Mouse (Mus musculus): ENCODE data around the gene Ypel2.
A peak's percentile ranks its signal among the peaks of the same experiment; 100 is the strongest.

Ypel2 gene

DNA sequence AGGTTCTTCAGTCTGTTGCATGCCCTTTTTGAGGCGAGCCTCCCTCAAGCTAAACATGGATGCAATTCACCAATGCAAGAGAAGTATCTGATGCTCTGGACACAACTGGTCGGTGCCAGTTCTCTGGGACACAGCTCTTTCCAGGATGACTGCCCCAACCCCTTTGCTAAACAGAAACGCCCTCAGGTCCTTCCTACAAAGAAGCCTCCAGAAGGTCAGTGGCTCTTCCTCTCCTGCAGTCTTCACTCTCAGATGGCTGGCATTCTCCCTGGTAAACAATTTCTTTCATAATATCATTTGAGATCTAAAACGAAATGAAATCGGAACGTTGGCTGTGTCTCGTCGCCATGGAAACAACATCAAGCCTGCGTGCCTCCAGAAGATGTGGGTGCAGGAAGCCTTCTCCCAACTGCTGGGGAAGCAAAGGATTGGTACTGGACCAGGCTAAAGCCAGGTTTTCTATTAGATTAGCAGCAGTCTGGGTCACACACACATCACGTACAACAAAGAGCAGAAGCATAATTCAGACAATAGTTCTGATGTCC is 62.8 kb downstream of the Ypel2 start:
- no peak for DNase-seq (ENCODE audit: low read depth)

DNA sequence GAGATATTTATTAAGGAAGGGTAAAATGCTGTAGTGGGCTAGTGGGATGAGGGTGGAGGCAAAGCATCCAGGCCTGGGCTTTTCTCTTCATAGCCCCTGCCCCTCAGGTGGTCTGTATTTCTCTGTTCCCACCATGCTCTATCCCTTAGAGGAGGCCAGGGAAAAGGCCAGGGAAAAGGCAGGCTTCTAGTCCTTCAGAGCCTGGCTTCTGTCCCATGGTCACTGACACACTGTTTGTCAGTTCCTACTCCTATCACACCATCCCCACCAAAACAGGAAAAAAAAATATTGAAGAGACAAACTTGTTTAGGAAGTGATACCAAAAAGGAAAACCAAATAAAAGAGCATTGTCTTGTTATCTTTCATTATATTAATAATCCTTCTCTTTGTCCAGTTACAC is 63.5 kb downstream of the Ypel2 start:
- DNase-seq (ENCODE audit: low read depth): no peak

DNA sequence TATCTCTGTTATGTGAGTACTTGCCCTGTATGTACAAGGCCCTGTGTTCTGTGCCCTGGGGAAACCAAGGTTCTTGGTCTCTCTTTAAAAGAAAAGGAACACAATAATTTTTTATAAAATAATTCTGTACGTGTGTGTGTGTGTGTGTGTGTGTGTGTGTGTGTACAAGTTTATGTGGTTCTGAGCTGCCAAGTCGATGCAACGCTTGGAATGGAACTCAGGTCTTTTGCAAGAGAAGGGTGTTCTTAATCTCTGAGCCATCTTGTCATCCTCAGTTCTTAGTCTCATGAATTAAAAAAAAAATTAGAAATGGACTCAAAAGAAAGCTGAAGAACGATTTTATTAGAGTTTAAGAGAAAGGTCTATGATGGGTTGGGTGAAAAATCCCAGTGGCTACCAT is 64.0 kb downstream of the Ypel2 start:
- DNase-seq (ENCODE audit: low read depth): no peak

DNA sequence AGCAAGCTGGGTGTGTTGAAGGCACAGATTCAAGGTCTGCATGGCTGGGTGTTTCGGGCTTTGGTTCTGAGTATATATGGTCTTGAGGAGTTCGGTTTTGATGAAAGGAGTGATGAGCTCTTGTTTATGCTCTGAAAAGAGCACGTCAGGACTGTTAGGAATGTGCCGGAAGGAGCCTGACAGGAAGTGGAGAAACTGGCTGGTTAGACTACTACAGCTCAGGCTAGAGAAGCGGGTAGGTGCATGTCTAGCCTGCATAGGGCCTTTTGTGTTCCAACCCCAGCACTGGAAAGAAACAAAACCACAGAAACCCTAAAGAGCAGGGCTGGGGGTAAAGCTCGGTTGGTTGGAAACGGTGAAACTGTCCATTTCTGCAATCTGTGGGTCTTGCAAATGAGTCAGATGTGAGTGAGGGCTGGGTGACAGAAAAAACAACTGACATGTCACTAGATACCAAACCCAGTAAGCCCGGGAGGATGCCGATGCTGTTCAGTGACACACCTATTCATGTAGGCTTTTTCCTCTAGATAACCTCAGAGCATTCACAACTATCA is 68.3 kb downstream of the Ypel2 start:
- DNase-seq (ENCODE audit: low read depth): no peak

DNA sequence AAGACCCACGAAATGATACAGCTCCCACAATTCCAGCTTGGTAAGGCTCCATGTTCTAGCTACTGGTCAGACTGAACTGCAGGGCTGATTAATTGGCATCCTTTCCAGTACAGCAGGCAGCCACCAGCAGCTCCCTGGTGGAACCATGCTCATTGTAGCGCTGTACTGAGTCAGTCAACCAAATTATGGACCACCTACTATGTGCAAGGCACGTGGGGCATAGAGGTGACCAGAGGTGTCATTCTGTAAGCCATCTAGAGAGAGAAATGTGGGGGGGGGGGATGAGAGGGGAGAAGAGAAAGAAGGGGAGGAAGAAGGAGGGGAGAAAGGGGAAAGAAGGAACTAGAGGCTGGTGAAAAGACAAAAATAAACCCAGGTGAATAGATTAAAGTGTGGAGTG is 68.9 kb downstream of the Ypel2 start:
- DNase-seq (ENCODE audit: low read depth): no peak

DNA sequence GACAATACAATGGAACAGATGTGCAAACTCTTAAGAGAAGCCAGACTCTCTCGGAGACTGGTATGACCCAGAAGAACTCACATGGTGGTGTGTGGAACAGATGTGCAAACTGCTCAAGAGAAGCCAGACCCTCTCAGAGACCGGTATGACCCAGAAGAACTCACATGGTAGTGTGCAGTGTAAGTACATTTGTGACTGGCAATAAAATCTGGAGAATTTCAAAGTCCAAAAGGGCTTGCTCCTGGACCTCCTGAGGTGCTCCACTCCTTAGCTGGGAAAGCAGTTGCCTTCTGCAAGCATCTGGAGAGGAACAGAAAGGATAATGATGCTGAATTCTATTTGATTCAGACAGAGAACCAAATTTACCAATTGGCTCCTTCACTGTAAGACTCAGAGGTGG is 69.9 kb downstream of the Ypel2 start:
- no peak for DNase-seq (ENCODE audit: low read depth)

DNA sequence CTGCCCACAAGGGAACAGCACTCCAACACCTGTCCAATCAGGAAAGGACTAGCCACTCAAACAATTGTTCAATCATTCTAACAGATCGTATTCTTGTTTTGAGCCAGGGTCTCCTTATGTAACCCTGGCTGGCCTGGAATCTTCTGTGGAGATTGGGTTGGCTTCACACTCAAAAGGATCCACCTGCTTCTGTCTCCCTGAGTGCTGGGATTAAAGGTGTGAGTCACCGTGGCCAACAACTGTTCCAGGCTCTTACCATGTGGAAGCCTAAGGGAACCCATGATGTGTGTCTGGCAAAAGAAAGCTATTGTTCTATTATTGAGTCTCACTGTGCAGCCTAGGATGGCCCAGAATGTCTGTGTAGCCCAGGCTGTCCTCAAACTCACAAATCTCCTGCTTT is 71.5 kb downstream of the Ypel2 start:
- DNase-seq (ENCODE audit: low read depth): no peak

DNA sequence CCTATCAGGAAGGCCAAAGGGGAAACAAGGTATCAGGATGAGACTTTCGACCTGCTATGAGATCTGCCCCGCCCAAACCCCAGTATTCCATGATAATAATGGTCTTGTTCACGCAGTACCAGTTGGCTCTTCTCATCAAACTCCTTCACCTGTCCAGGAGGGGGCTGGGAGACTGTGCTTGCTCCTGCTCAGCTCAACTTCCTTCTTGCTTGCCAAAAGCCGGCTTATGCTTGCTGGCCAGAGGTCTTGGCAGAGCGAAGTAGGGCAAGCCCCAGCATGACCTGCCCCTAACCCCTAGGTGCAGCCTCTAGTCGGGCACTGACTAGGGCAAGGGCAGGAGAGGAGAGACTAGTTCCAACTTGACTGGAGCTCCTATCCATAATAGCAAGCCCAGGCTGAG is 72.2 kb downstream of the Ypel2 start:
- DNase-seq (ENCODE audit: low read depth): no peak

DNA sequence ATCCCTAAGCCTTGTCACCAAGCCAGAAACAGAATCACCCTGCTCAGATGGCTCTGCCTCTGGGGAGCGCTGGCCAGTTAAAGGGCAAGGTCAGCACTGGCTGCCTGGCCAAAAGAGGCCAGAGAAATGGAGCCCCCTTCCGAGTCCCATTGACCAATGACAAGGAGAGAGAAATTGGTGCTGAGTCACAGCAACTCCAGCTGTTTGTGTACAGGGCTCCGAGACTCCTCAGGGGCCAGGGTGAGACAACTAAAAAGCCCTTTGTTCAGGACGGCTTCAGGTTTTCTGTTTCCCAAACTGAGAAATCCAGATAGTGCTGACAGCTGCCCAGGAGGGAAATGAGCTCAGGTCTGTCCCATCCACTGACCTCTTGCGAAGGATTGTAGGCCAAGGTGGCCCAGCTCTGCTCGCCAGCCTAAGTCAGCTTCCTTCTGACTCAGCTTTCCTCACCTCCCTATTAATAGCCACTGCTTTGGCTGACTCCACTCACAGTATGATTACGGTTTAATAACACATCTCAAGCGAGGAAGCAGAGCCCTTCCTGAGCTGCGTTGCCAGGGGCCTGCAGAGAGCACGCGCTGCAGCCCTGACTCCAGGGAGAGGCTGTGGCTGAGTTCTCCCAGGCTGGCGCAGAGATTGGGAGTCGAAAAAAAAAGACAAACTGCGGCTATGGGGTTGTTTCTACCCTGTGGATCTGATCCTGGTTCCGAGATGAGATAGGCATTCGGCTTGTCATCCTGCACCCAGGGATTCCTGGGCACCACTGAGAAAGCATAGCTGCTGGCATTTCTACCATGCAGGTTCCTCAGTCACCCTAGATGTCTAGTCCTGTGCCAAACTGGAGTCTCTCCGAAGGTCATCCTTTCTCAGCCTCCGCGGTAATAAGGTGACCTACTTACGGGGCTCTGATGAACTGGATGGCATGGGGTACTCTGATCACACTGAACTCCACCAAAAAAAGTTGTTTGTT is 73.1 kb downstream of the Ypel2 start:
- peak; percentile 96 for DNase-seq (ENCODE audit: low read depth)

DNA sequence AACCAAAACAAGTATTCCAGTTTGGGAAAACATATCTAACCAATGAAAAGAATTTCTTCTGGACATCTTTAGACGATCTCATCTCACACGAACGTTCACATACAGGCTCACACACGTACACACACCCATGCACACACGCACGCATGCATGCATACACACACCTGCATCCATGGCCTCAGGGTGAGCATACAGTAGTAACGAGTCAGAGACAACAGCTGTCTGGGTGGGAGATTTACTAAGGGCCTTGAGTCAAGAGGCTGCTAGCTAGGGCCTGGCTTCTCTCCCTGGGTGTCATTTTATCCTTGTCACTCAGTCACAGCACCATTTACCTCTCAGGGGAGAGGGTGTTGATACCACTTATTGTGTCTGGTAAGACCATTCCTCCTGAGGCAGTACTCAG is 74.0 kb downstream of the Ypel2 start:
- DNase-seq (ENCODE audit: low read depth): no peak

DNA sequence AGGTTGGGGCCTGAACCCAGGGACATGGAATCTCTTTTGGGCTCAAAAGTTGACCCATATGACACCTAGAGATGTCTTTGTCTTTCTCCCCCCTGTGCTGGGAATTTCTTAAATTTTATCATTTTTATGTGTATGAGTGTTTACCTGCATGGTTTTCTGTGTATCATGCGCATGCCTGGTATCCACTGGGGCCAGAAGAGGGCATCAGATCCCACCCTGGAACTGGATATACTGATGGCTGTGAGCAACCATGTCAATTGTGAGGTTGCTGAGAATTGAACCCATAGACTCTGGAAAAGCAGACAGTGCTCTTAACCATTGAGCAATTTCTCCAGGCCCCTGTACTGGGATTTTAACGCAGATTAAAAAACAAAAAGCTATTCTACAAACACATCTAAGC is 76.0 kb downstream of the Ypel2 start:
- DNase-seq (ENCODE audit: low read depth): no peak

DNA sequence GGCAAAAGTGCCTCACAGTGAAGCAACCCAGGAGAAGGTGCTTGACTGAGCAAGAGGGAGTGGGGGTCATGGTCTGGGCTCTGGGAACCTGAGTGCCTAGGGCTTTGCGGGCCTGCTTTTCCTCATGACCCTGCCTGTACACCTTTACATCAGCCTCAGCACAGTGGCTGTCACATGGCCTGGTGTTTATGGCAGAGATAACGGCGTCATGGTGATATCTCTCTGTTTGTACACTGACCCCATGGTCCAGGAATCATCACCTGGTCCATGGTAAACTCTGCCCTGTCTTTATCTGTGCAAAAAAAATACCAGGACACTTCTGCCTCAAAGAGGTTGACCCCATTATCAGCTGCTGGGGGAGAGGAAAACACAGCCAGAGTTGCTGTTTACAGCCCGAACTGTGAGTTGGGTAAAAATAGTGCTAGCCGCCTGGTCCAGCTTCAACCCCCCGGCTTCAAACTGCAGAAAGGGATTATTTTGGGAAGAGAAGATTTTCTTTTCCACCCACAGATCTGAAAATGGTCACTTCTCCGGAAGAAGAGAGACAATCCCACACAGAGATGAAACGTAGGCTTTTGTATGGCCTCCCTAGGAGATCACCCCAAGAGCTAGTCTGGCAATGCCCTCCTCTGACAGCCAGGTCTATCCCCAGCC is 76.8 kb downstream of the Ypel2 start:
- no peak for DNase-seq (ENCODE audit: low read depth)

DNA sequence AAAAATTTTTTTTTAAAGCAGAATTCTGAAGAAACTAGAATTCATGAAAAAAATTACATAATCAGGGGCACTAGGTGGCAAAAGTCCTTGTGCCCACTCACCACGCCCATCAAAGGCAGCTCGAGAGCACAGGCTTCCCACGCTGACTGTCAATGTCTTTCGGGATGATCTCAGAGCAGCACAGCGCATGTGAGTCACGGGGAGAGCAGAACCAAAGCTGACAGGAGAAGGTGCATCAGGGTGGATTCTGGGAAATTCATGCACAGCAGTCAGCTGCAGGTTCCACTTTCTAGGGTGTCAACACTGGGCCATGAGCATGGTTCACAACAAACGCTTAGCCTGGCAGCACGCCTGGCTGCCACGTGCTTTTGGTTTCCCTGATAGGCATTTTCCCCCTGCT is 79.2 kb downstream of the Ypel2 start:
- DNase-seq (ENCODE audit: low read depth): no peak

DNA sequence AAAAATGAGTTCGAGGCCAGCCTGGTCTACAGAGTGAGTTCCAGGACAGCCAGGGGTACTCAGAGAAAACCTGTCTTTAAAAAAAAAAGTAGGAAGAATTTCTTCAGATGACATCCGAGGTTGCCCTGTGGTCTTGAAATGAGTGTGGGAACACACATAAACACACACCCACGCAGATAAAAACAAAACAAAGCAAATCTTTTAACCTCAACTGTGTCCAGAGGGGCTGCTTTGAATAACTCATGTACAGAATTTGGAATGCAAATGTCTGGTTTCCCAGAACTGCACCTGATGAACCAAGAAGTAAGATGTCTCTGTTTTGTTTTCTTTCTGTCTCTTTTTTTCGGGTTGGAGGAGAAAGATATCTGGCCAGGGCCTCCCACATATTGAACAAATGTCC is 83.3 kb downstream of the Ypel2 start:
- DNase-seq (ENCODE audit: low read depth): no peak

DNA sequence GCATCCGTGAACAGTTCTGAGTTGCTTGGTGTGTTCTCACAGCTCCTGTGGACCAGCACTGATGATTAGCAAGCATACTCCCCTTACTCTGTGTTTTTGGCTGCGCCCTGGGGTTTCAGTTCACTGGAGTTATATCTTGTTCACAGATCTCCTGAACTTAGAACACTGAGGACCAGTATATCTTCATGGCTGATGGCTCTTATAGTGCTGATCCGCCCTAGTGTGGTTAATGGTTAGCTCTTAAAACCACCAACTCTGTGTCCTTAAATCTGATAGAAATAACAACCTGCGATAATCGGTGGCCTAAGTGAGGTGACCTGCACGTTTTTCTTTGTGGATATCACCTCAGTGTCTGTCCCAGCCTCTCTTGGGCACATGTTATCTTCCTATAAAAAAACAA is 84.5 kb downstream of the Ypel2 start:
- DNase-seq (ENCODE audit: low read depth): no peak

DNA sequence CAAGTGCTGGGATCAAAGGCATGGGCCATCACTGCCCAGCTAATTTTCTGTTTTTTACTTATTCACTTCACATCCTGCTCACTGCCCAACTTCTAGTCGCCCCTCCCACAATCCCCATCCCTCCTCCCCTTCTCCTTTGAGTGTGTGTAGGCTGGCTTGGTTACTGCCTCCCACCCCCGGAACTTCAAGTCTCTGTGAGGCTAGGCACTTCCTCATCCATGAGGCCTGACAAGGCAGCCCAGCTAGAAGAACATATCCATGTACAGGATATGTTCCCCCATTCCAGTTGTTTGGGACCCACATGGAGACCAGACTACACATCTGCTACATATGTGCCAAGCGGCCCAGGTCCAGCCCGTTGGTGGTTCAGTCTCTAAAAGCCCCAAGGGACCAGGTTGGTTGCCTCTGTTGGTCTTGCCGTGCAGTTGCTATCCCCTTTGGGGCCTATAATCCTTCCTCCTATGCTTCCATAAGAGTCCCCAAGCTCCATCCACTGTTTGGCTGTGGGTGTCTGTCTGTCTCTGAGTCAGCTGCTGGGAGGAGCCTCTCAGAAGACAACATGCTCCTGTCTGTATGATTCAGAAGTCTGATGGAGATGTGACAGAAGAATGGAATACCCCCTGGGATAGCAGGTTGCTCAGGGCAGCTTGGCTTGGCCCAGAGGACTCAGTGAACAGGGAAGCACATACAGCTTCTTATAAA is 85.5 kb downstream of the Ypel2 start:
- no peak for DNase-seq (ENCODE audit: low read depth)

DNA sequence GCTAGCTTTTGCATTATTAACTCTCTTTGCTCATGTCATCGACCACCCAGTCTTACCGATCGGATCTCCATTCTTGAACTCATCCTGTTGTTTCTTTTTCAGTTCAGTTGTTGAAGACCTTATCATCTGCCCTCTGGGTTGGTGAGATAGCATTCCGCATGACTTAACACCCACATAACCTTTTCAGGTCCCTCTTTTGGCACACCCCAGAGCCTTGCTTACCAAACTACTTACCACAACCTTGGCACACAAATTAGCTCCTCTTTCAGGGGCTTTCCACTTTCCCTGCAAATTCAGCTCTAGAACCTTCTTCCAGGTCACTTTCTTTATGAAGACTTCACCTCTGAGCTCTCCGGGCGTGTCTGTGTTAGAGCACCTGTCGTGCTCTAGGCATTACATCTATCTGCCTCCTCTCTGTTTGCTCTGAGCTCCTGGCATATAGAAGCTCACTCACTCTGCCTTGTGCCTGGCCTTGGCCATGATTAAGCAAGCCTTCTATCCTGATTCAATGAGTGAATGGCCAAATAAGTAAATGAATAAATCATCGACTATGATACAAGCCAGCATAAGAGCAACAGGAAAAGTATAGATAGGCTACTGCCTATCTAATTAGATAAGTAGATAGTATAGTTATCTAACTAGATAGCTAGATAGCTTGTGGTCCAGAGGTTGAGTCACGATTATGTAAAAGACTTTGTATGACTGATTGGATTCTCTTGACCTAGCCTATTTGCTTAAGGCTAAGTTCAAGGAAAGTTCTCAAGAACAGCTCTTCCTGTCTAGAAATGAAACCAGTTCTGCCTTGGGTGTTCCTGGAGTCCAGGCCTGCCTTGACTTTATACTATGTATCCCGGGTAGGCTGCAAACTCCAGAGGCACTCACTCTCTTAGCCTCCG is 86.5 kb downstream of the Ypel2 start:
- no peak for DNase-seq (ENCODE audit: low read depth)

DNA sequence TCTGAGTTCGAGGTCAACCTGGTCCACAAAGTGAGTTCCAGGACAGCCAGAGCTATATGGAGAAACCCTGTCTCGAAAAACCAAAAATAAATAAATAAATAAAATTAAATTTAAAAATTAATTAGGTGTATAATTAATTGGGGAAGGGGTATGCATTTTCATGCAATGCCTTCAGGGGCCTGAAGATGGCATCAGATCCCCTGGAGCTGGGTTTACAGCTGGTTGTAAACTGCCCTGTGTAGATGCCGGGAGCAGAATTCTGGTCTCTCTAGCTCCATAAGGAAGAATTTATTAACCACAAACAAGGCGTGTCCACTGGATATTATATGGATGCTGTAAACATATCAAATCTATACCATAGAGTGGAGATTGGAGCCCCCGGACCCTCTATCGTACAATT is 87.2 kb downstream of the Ypel2 start:
- DNase-seq (ENCODE audit: low read depth): no peak

DNA sequence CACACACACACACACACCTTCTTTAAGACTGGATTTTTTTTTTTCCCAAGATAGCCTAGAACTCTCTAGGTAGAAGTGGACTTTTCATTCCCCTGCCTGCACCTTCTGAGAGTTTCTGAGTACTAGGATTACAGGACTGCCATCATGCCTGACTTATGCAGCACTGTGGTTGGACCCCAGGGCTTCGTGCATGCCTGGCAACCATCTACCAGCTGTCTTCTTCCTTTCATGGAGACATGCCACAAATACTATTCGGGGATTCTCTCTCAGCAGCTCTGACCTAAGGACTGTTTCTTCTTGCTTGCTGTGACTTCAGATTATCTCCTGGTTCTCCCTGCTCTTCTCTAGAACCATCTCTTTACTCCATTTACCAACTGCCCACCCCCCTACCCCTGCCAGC is 88.2 kb downstream of the Ypel2 start:
- DNase-seq (ENCODE audit: low read depth): no peak

DNA sequence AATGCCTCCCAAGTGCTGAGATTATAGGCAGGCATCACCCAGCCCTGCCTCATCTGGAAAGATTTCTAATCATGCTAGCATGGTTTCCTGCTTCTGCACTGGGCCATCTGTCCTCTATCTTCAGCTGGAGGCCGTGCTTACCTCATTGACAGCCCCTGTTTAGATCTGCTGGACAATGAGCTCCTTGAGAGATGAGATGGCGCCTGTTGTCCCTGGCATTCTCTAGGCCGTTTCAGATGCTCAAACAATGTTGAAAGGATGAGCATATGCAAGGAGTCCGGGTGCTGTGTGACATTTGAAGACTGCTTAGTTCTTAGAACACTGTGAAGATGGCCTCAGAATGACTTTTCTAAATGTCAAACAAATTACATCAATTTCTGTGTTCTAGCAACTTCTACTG is 88.8 kb downstream of the Ypel2 start:
- DNase-seq (ENCODE audit: low read depth): no peak

DNA sequence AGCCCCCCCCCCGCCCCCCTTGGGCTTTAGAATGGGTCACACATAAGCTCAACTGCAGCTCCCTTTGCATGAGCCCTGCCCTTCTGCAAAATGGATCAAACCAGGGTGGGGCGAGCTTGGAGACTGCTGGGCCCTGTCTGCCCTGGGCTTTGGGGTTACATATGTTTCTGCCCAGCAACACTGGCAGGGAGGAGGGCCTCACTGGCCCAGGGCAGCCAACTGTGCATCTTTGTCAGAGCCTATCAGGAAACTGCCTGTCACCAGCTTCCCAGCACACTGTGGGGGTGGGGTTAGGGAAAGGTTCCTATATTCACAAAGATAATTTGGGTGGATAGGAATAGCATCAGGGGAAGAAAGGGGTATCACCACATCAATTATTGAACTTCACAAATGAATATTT is 95.1 kb downstream of the Ypel2 start:
- no peak for DNase-seq (ENCODE audit: low read depth)

Measured in fibroblast of lung, adult 2 months (primary cell).